Mouse (Mus musculus): ENCODE data around the gene Ece1. TPM values are rescaled to one million over a fixed set of nuclear protein-coding genes. Genes with fewer than 3 reads are reported as not detected.

The Ece1 gene
- total and polyA plus RNA-seq, 2 experiments from 2014 or later, result 16.2 to 32.1 TPM

DNA sequence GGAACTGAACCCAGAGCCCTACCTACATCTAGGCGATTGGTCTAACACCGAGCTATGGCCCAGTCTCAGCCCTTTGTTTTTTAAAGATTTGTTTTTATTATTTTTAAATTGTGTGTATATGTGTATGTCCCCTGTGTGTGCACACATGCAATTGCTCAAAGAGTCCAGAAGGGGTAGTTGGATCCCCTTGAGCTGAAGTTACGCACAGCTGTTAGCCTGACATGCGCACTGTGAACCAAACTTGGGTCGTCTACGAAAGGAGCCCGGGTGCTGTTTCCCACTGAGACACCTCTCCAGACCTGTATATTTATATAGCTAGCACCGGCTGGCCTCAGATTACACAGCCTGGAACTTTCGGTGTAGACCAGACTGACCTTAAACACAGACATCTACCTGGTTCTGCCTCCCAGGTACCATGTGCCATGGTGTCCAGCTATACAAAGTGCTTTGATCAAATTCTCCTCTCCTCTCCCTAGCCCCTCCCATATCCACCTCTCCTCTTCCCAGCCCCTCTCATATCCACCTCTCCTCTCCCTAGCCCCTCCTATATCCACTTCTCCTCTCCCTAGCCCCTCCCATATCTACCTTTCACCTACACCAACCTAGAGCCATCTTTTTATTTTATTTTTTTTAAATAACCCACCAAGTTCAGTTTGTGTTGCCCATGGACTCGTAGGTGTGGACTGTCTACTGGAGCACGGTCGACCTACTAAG, 79.3 kb downstream of the Ece1 start:
- no peak for DNase-seq
- H3K36me3 ChIP-seq (ENCODE audit: insufficient read depth), result peaks cover 35% of the 10 kb centered on the region
- no peaks in the 10 kb centered on the region for H3K9me3 ChIP-seq (ENCODE audit: low read length)
- TF ChIP-seq CTCF (IDR thresholded peaks at IDR 0.05; ENCODE audit: low read depth), result no peak
- peaks cover 9% of the 10 kb centered on the region; the same call in 1 of the 2 replicates for H3K4me1 ChIP-seq (ENCODE audit: insufficient read depth)
- no peak for ATAC-seq
- no peak overlapping the region for H3K9ac ChIP-seq
- H3K4me3 ChIP-seq (ENCODE audit: low read depth, low read length), result no peak overlapping the region
- H3K27ac ChIP-seq (ENCODE audit: low read depth, low read length), result no peak overlapping the region; the same call in 1 of the 2 replicates
- H3K4me2 ChIP-seq (ENCODE audit: low read depth), result no peak overlapping the region
- H3K27me3 ChIP-seq (ENCODE audit: insufficient read depth, low read length), result no peaks in the 10 kb centered on the region
- WGBS, result 93% methylated on average over 12 of the region's 12 CpGs

GRCm38 (mm10) chr4:137941871-137942781, 80.1 kb downstream of the Ece1 start:
- no peaks in the 10 kb centered on the region for H3K9me3 ChIP-seq (ENCODE audit: low read length)
- no peaks in the 10 kb centered on the region for H3K27me3 ChIP-seq (ENCODE audit: insufficient read depth, low read length)
- H3K27ac ChIP-seq (ENCODE audit: low read depth, low read length), result peak overlapping the region; percentile 35
- no peak overlapping the region for H3K4me3 ChIP-seq (ENCODE audit: low read depth, low read length)
- 49% methylated on average over 17 of the region's 17 CpGs for WGBS
- no peak overlapping the region for H3K9ac ChIP-seq
- no peak overlapping the region for H3K4me2 ChIP-seq (ENCODE audit: low read depth)
- peak; percentile 3; the same call in 1 of the 2 replicates for TF ChIP-seq CTCF (IDR thresholded peaks at IDR 0.05; ENCODE audit: low read depth)
- ATAC-seq (peak; percentile 32), DNase-seq (no peak)
- peaks cover 27% of the 10 kb centered on the region for H3K36me3 ChIP-seq (ENCODE audit: insufficient read depth)
- peaks cover 9% of the 10 kb centered on the region; the same call in 1 of the 2 replicates for H3K4me1 ChIP-seq (ENCODE audit: insufficient read depth)

DNA sequence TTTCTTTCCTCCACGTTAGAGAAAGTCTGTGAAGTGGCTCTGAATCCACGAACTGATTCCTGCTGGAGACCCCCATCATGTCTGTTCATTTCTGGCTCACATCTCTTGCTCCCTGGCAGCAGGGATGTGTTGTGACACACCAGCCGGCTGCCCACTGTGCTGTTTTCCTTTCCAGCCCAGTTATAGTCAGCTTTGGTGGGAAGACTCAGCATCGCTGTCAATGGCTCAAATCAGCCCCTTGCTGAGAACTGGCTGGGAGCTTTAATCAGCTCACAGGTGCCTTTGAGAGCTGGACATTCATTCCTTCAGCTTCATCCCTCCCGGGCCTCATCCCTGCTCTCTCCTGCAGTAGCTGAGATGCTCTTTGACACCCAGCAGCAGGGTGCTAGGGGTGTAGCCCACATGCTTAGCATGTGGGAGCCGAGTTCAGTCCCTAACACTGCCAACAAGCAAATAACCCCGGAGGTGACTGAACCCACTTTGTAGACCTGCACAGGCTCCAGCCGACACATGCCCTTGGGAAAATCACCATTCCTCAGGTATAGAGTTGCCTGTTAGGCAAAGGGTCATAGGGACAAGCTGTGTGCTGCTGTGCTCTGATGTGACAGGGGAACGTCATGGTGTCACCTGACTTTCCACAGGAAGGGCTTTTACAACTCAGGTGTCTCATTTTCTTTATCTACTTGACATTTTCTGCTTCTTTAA, 80.9 kb downstream of the Ece1 start:
- ATAC-seq (peak; percentile 77; the same call in 1 of the 2 replicates), DNase-seq (peak; percentile 60)
- Histone ChIP-seq H3K4me2 (ENCODE audit: low read depth) (no peak overlapping the region), H3K4me1 (ENCODE audit: insufficient read depth) (peaks cover 9% of the 10 kb centered on the region; the same call in 1 of the 2 replicates), H3K36me3 (ENCODE audit: insufficient read depth) (peaks cover 26% of the 10 kb centered on the region), H3K4me3 (ENCODE audit: low read depth, low read length) (no peak overlapping the region), H3K9me3 (ENCODE audit: low read length) (no peaks in the 10 kb centered on the region), H3K27ac (ENCODE audit: low read depth, low read length) (peak overlapping the region; percentile 35; the same call in 1 of the 2 replicates), H3K9ac (no peak overlapping the region), H3K27me3 (ENCODE audit: insufficient read depth, low read length) (no peaks in the 10 kb centered on the region)
- WGBS, result 34% methylated on average over 9 of the region's 9 CpGs
- no peak for TF ChIP-seq CTCF (IDR thresholded peaks at IDR 0.05; ENCODE audit: low read depth)

DNA sequence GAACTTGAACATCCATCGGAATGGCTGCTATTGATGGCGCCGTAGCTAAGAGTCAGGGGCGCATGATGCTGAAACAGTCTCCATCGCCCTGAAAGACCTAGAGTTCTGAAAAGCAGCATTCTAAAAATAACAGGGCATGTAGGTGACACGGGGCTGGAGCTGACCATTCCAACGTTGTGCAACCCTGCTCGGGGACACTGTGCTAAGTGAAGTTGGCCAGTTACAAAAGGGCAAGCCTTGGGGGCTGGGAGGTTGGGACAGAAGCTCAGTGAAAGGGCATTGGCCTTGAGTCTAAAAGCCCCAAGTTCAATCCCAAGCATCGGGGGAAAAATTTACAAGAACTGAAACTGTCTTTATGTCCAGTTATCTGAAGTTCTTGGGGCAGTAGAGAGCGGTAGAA, 81.5 kb downstream of the Ece1 start:
- Histone ChIP-seq H3K9ac (no peak overlapping the region), H3K27me3 (ENCODE audit: insufficient read depth, low read length) (no peaks in the 10 kb centered on the region), H3K4me3 (ENCODE audit: low read depth, low read length) (no peak overlapping the region), H3K36me3 (ENCODE audit: insufficient read depth) (peaks cover 20% of the 10 kb centered on the region; the same call in 1 of the 2 replicates), H3K4me1 (ENCODE audit: insufficient read depth) (peaks cover 9% of the 10 kb centered on the region; the same call in 1 of the 2 replicates), H3K4me2 (ENCODE audit: low read depth) (no peak overlapping the region), H3K27ac (ENCODE audit: low read depth, low read length) (no peak overlapping the region), H3K9me3 (ENCODE audit: low read length) (no peaks in the 10 kb centered on the region)
- ATAC-seq, result no peak
- 89% methylated on average over 10 of the region's 10 CpGs for WGBS
- no peak for DNase-seq
- TF ChIP-seq CTCF (IDR thresholded peaks at IDR 0.05; ENCODE audit: low read depth), result no peak

DNA sequence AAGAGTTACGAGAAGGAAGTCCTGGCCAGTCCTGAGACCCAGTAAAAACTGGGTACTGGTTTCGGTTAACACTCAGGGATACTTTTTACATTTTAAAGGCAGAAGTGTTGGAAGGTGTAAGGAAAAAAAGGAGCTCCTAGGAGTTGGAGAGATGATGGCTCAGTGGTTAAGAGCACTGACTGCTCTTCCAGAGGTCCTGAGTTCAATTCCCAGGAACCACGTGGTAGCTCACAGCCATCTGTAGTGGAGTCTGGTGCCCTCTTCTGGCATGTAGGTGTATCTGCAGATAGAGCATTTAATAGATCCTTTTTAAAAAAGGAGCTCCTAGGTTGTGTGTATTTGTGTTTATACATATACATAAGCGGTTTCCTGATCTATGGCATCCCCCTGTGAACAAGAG, 83.3 kb downstream of the Ece1 start:
- DNase-seq (no peak), ATAC-seq (no peak)
- Histone ChIP-seq H3K27ac (ENCODE audit: low read depth, low read length) (no peak overlapping the region), H3K4me2 (ENCODE audit: low read depth) (no peak overlapping the region), H3K4me3 (ENCODE audit: low read depth, low read length) (no peak overlapping the region), H3K27me3 (ENCODE audit: insufficient read depth, low read length) (no peaks in the 10 kb centered on the region), H3K36me3 (ENCODE audit: insufficient read depth) (peaks cover 17% of the 10 kb centered on the region), H3K4me1 (ENCODE audit: insufficient read depth) (peaks cover 9% of the 10 kb centered on the region; the same call in 1 of the 2 replicates), H3K9ac (no peak overlapping the region), H3K9me3 (ENCODE audit: low read length) (no peaks in the 10 kb centered on the region)
- peak; percentile 61 for TF ChIP-seq CTCF (IDR thresholded peaks at IDR 0.05; ENCODE audit: low read depth)
- 75% methylated on average over 4 of the region's 4 CpGs for WGBS

DNA sequence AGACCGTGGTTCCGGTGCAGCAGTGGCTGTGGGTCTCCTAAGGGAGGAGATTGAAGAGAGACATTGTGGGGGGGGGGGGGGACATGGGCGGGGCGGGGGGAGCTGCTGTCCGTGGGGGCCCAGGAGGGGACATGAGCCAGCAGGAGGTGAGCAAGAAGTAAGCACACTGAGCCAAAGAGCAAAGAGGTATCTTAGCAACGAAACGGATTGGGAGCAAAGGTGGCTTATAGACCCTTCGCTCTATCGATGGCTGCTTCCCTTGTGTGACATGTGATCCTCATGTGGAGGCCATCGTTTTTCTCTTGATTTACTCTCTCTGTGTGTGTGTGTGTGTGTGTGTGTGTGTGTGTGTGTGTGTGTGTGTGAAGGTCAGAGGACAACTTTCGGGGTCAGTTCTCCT, 84.4 kb downstream of the Ece1 start:
- Histone ChIP-seq H3K4me1 (ENCODE audit: insufficient read depth) (peaks cover 9% of the 10 kb centered on the region; the same call in 1 of the 2 replicates), H3K4me3 (ENCODE audit: low read depth, low read length) (no peak overlapping the region), H3K27ac (ENCODE audit: low read depth, low read length) (no peak overlapping the region), H3K36me3 (ENCODE audit: insufficient read depth) (peaks cover 23% of the 10 kb centered on the region), H3K9ac (no peak overlapping the region), H3K9me3 (ENCODE audit: low read length) (no peaks in the 10 kb centered on the region), H3K27me3 (ENCODE audit: insufficient read depth, low read length) (no peaks in the 10 kb centered on the region), H3K4me2 (ENCODE audit: low read depth) (no peak overlapping the region)
- no peak for TF ChIP-seq CTCF (IDR thresholded peaks at IDR 0.05; ENCODE audit: low read depth)
- DNase-seq (no peak), ATAC-seq (no peak)
- 87% methylated on average over 11 of the region's 11 CpGs for whole genome bisulfite sequencing

All from forebrain, postnatal 0 days (tissue).